Mouse (Mus musculus): ENCODE measurements around the gene Zfp639. TPM values are rescaled to one million over a fixed set of nuclear protein-coding genes. Genes with fewer than 3 reads are reported as not detected.

The Zfp639 gene
- polyA plus RNA-seq, 1 experiment from 2014 or later: 37.6 TPM

DNA sequence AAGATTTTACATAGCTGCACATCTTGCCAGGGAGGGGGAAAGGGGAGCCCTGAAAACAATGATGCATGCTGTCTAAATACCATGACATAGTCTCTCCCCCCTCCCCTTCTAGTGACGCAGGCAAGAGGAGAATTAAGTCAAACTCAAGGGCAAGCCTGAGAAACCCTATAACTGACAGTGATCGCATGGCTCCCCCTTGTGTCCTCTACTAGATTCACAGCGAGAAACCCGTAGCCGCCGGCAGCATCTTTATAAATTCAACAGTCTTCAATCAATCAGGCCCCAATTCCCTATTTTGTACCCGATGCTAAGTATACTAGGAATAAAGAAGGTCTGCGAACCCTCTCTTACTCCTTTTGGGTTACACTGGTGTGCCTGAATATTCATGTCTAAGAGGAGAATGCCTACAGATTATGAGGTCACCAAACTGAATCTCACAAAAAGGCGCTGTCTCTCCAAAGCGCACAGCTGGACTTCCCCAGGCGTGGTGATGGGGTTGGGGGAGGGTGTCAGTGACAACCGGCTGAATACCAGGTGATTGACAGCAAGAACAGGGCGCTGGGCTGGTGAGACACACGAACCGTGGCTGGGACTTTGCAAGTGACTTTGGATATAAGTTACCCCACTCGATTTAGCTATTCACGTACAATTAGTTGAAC is 1.3 kb upstream of the Zfp639 start:
- peak; percentile 26; the same call in 1 of the 2 replicates for ATAC-seq (ENCODE audit: low FRiP score)
- H3K4me3 ChIP-seq: peak overlapping the region; percentile 94
- WGBS: 1% methylated on average over 17 of the region's 17 CpGs

DNA sequence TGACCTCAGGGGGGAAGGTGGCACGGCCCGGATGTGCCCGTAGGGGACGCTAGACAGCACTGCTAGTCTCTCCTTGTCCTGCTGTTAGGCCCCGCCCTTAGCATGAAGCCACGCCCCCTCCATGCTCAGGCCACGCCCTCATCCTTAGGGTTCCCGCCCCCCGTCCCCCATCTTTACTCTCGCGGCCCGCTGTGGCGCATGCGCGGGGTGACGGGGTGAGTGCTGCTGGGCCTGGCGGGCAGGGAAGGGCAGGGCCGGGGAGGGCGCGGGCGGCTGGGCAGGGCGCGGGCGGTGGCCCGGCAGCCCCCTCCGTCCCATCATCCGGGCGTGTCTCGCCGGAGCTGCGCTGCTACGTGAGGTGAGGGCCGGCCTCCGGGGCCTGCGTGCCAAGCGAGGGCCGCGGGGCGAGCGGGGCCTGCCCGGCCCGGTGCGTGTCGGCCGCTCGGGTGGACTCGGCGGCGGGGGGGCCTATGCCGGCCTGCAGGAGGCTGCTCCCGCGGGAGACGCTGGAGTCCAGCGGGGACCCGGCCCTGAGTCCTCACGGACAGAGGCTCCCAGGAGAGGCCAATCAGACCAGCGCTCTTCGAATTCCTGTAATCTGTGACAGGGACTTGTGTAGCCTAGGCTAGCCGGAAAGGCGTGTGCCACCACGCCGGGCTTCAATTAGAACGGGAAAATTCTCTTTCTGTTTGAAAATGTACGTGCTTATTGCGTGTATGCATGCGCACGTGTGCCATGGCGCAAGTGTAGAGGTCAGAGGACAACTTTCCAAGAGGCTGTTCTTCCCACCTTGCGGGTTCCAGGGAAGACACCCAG is 524 bp downstream of the Zfp639 start:
- Histone ChIP-seq H3K9ac (peak overlapping the region; percentile 94), H3K4me1 (replicated peaks) (peaks cover 30% of the 10 kb centered on the region), H3K4me3 (peak overlapping the region; percentile 94), H3K9me3 (no peaks in the 10 kb centered on the region), H3K36me3 (peaks cover 9% of the 10 kb centered on the region), H3K27ac (peak overlapping the region; percentile 85), H3K27me3 (no peaks in the 10 kb centered on the region), H3K4me2 (peak overlapping the region; percentile 78)
- 1% methylated on average over 61 of the region's 69 CpGs for WGBS
- ATAC-seq (ENCODE audit: low FRiP score): peak; percentile 92

More for the DNA sequence above, 1.3 kb upstream of the Zfp639 start:
- Histone ChIP-seq H3K9ac (0 out of 2 replicates have a peak overlapping the region, but pooled peaks have one; percentile 3), H3K27ac (no peak overlapping the region), H3K36me3 (no peaks in the 10 kb centered on the region; the same call in 1 of the 2 replicates), H3K27me3 (no peaks in the 10 kb centered on the region), H3K4me1 (replicated peaks) (peaks cover 30% of the 10 kb centered on the region), H3K4me2 (peak overlapping the region; percentile 78), H3K9me3 (no peaks in the 10 kb centered on the region)

DNA sequence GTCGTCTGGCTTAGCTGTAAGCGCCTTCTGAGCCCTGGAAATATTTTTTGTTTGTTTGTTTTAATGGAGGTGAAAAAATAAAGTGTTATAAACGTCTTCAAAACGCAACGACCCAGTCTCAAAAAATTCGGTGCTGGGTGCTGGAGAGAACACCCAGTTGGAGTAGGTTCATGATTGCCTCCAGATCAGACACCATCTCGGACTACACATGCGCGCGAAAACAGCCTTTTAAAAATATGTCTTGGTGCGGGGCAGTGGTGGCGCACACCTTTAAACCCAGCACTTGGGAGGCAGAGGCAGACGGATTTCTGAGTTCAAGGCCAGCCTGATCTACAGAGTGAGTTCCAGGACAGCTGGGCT is 1.1 kb downstream of the Zfp639 start:
- ATAC-seq (ENCODE audit: low FRiP score): no peak
- 4% methylated on average over 13 of the region's 13 CpGs for WGBS

DNA sequence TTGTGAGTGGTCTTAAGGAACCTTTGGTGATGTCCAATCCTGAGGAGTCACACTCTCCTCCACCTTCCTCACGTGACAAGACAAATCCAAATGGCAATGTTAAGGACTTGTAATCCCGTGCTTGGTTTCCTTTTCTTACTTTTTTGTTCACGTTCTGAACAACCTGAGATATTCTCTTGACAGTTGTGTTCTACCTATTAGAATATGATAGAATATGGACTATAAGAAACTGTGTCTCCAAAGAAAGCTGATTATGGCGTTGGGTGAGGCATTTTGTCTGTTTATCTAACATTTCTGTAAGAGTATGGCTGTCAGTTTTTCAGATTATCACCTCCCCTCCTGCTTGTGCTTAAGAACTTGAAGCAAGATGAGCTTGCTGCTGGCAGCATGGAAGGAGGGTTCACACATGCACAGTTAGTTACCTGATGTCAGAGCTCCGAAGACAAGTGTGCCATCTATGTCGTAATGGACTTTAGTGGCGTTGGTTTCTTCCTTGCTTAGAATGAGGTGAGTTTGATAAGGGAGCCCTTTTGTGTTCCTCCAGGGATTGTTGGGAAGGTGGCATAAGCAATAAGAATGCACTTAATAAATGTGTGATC is 2.7 kb downstream of the Zfp639 start:
- Histone ChIP-seq H3K4me2 (no peak overlapping the region), H3K9me3 (no peaks in the 10 kb centered on the region), H3K4me1 (replicated peaks) (peaks cover 30% of the 10 kb centered on the region), H3K27me3 (no peaks in the 10 kb centered on the region), H3K27ac (no peak overlapping the region), H3K4me3 (no peak overlapping the region), H3K9ac (no peak overlapping the region), H3K36me3 (peaks cover 28% of the 10 kb centered on the region)
- WGBS: 91% methylated on average over 7 of the region's 7 CpGs
- no peak for ATAC-seq (ENCODE audit: low FRiP score)

More for the DNA sequence above, 1.1 kb downstream of the Zfp639 start:
- peaks cover 30% of the 10 kb centered on the region for H3K4me1 ChIP-seq (replicated peaks)
- H3K4me3 ChIP-seq: peak overlapping the region; percentile 94
- peak overlapping the region; percentile 94 for H3K9ac ChIP-seq
- H3K4me2 ChIP-seq: peak overlapping the region; percentile 78
- no peaks in the 10 kb centered on the region for H3K9me3 ChIP-seq
- H3K27me3 ChIP-seq: no peaks in the 10 kb centered on the region
- H3K36me3 ChIP-seq: peaks cover 14% of the 10 kb centered on the region
- 0 out of 2 replicates have a peak overlapping the region, but pooled peaks have one; percentile 85 for H3K27ac ChIP-seq

DNA sequence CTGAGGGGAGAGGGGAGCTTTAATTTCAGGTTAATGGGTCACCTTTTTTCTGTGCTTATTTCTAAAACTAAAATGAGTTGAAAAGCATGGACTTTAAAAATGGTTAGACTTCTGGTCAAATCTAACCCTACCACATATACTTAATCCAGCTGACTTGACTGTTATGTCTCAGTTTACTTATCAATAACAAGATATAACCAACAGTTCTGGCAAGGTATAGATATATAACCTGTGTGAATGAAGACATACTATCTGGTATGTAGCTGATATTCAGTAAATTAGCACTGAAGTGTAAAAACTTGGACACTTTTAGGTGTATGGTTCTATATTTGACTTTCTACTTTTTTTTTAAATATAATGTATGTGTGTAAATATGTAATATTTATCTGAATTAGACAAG is 3.5 kb downstream of the Zfp639 start:
- Histone ChIP-seq H3K27me3 (no peaks in the 10 kb centered on the region), H3K36me3 (peaks cover 32% of the 10 kb centered on the region), H3K4me2 (no peak overlapping the region), H3K4me1 (replicated peaks) (peaks cover 30% of the 10 kb centered on the region), H3K4me3 (no peak overlapping the region), H3K27ac (no peak overlapping the region), H3K9me3 (no peaks in the 10 kb centered on the region), H3K9ac (no peak overlapping the region)
- no peak for ATAC-seq (ENCODE audit: low FRiP score)

DNA sequence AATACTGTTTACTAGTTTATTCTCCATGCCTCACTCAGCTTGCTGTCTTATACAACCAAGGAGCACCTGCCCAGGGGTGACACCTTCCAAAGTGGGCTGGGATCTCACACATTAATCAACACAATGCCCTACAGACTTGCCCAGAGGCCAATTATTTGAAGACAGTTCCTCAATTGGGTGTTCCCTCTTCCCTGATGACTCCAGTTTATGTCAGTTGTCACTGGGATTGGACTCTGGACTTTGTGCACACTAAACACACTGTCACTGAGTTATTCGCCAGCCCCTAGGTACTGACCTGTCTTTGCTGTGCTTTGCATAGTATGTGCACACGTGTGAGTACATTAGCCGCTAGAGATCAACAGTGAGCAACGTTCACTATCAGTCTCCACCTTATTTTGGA is 17.1 kb downstream of the Zfp639 start:
- Histone ChIP-seq H3K27ac (no peak overlapping the region), H3K36me3 (peaks cover 32% of the 10 kb centered on the region), H3K27me3 (no peaks in the 10 kb centered on the region), H3K4me1 (replicated peaks) (peaks cover 12% of the 10 kb centered on the region), H3K4me2 (no peak overlapping the region), H3K4me3 (no peak overlapping the region), H3K9ac (no peak overlapping the region), H3K9me3 (no peaks in the 10 kb centered on the region)
- no peak for ATAC-seq (ENCODE audit: low FRiP score)
- 97% methylated on average over 4 of the region's 4 CpGs for WGBS

DNA sequence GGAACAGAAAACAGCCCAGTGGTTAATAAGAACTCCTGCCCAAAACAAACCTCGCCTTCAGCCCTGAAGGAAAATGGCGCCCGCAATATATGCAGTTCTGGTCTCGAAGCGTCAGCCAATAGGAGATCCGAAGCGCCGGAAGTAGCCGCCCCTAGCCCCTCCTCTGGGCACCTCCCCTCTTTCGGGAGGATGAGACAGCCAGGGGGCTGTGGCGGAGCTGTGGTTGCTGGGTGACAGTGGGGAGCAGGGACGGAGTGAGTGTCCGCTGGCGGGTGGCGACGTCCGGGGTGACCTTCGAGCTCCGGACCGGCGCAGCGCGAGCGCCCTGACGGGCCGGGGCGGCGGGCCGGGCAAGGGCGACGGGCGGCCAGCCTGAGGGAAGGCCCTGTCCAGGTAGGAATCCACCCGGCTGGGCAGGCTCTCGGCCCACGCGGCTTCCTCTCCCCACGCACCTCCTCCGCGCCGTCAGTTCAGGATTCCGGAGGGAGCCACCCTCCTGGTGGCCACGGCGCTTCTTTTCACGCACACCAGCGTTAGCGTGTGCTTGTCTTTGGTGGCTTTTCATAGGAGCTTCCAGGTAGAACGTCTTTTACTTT is 19.3 kb downstream of the Zfp639 start, which contains the start of gene Mfn1:
Mfn1 (plus strand) TSS at position 163 of the 596 bp plus-strand sequence.
- Histone ChIP-seq H3K9ac (peak within 1 kb of the TSS; percentile 88), H3K36me3 (peaks cover 25% of the 10 kb centered on the region), H3K27me3 (no peaks in the 10 kb centered on the region), H3K4me1 (replicated peaks) (peaks cover 12% of the 10 kb centered on the region), H3K4me2 (peak within 1 kb of the TSS; percentile 57), H3K27ac (peak within 1 kb of the TSS; percentile 82), H3K4me3 (peak within 1 kb of the TSS; percentile 71), H3K9me3 (no peaks in the 10 kb centered on the region)
- under 1% methylated on average over 47 of the region's 47 CpGs for WGBS
- peak; percentile 100 for ATAC-seq (ENCODE audit: low FRiP score)

DNA sequence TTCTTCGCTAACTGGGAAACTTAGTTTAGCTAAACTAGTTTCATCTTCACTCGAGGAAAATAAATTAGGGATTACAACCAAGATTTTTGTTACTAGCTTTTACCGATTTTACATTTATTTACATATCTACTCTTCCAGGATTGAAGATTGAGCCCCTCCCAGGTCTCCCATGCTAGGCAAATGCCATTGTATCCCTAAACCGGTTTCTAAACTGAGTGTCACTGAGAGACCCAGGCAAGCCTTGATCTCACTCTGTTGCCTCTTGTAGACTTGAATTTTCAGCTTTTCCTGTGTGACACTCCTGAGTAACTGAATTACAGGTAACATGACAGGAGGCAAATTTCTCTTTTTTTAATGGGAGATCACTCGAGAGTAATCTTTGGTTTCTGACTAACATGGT is 20.0 kb downstream of the Zfp639 start:
- 14% methylated on average over 5 of the region's 5 CpGs for WGBS
- no peak for ATAC-seq (ENCODE audit: low FRiP score)
- Histone ChIP-seq H3K4me1 (replicated peaks) (peaks cover 12% of the 10 kb centered on the region), H3K4me3 (peak overlapping the region; percentile 71), H3K4me2 (peak overlapping the region; percentile 57), H3K9me3 (no peaks in the 10 kb centered on the region), H3K9ac (peak overlapping the region; percentile 88), H3K27ac (no peak overlapping the region), H3K36me3 (peaks cover 32% of the 10 kb centered on the region), H3K27me3 (no peaks in the 10 kb centered on the region)

DNA sequence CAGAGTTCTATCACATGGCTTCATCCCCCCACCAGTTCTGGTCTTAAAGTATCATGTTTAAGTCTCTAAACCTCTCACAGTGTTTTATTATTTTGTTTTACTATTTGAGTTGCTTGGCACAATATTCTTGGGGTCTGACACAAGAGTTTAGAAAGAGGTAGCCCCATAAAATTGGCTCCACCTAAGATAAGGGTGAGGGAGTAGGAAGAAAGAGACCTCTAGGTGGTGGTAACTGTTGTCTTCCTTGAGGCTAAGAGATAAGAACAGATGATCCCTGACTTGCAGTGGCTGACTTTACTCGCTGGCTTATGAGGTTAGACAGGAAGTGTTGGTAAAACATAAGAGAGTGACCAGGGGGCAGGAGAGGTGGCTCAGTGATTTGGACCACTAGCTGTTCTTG is 25.6 kb downstream of the Zfp639 start:
- H3K9ac ChIP-seq: no peak overlapping the region
- no peak overlapping the region for H3K27ac ChIP-seq
- peaks cover 53% of the 10 kb centered on the region for H3K36me3 ChIP-seq
- ATAC-seq (ENCODE audit: low FRiP score): no peak
- H3K4me3 ChIP-seq: no peak overlapping the region
- peaks cover 5% of the 10 kb centered on the region for H3K4me1 ChIP-seq (replicated peaks)
- H3K9me3 ChIP-seq: no peaks in the 10 kb centered on the region
- H3K4me2 ChIP-seq: no peak overlapping the region
- H3K27me3 ChIP-seq: no peaks in the 10 kb centered on the region
- WGBS: 72% methylated on average over 1 of the region's 1 CpGs

DNA sequence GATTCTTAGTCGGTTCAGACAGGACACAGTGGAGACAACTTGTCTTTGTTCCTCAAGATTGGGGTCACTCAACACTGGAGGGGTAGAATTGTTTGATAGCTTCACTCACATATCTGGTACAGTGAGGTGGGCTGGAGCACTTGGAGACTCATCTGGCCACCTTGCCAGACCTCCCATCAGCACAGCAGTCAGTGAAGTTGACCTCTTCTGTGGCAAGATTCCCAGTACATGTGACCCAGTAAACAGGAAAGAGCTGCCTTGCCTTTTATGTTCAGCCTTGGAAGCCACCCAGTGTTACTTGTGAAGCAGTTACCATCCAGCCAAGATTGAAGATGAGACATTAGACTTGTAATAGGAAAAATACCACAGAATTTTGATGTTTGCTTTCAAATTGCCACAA is 27.5 kb downstream of the Zfp639 start:
- Histone ChIP-seq H3K4me1 (replicated peaks) (no peaks in the 10 kb centered on the region), H3K9me3 (no peaks in the 10 kb centered on the region), H3K9ac (no peak overlapping the region), H3K27me3 (no peaks in the 10 kb centered on the region), H3K36me3 (peaks cover 59% of the 10 kb centered on the region), H3K4me3 (no peak overlapping the region), H3K4me2 (no peak overlapping the region), H3K27ac (no peak overlapping the region)
- WGBS: 36% methylated on average over 1 of the region's 1 CpGs
- peak; percentile 28; the same call in 1 of the 2 replicates for ATAC-seq (ENCODE audit: low FRiP score)

DNA sequence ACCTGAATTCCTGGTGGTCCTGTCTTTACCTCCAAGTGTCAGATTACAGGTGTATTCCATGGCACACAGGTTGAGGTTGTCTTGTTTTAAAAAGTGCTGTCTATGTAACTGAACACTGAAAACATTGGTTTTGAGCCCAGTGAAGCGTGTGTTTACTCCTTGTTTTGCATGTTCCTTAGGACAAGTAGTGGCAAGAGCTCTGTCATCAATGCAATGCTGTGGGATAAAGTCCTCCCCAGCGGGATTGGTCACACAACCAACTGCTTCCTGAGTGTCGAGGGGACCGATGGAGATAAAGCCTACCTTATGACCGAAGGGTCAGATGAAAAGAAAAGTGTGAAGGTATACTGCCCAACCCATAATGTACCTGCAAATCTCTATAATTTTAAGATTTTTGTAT is 28.0 kb downstream of the Zfp639 start:
- H3K27ac ChIP-seq: no peak overlapping the region
- H3K9ac ChIP-seq: no peak overlapping the region
- H3K4me1 ChIP-seq (replicated peaks): no peaks in the 10 kb centered on the region
- H3K36me3 ChIP-seq: peaks cover 58% of the 10 kb centered on the region
- H3K4me3 ChIP-seq: no peak overlapping the region
- H3K27me3 ChIP-seq: no peaks in the 10 kb centered on the region
- WGBS: 98% methylated on average over 5 of the region's 5 CpGs
- H3K9me3 ChIP-seq: no peaks in the 10 kb centered on the region
- H3K4me2 ChIP-seq: no peak overlapping the region
- ATAC-seq (ENCODE audit: low FRiP score): no peak

DNA sequence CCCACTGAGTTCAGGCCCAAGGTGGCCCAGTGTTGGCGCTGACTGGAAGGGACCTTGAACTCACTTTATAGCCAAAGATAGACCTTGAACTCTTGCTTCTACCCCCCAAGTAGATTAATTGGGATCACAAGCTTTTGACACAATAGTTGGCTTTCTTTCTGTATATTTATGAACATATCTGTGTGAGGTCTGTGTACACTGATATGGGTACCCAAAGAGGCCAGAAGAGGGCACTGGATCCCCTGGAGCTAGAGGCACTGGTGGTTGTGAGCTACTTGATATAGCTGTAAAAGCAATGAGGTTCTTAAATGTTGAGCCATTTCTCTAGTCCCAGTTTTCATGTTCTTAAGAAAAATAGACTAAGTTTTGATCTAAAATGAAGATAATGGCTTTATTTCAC is 43.0 kb downstream of the Zfp639 start:
- Histone ChIP-seq H3K9me3 (no peaks in the 10 kb centered on the region), H3K4me3 (no peak overlapping the region), H3K36me3 (peaks cover 52% of the 10 kb centered on the region), H3K27ac (no peak overlapping the region), H3K27me3 (no peaks in the 10 kb centered on the region), H3K9ac (no peak overlapping the region), H3K4me1 (replicated peaks) (no peaks in the 10 kb centered on the region), H3K4me2 (no peak overlapping the region)
- ATAC-seq (ENCODE audit: low FRiP score): no peak
- 95% methylated on average over 1 of the region's 1 CpGs for WGBS
